Comparison of ENCODE assay signal across 8 mouse cellular contexts in genomic region chr2:130629080-130629838, GRCm38 (mm10). TPM values are rescaled to one million over a fixed set of nuclear protein-coding genes. Genes with fewer than 3 reads are reported as not detected.
DNase-seq lines count a peak whose midpoint lies in the region; ATAC-seq lines count a peak whose summit lies in the region.

No protein-coding gene starts in this region.

- peaks cover 28% of the 10 kb centered on the region; the same call in 1 of the 2 replicates for H3K36me3 ChIP-seq in kidney, embryonic 14.5 days (ENCODE audit: control insufficient read depth, insufficient read depth, low read length)
- H3K36me3 ChIP-seq in forebrain, embryonic 11.5 days (ENCODE audit: control insufficient read depth, insufficient read depth, low read length): peaks cover 4% of the 10 kb centered on the region; the same call in 1 of the 2 replicates
- peaks cover 34% of the 10 kb centered on the region for H3K36me3 ChIP-seq in liver, embryonic 13.5 days

- WGBS in kidney, embryonic 14.5 days: 2% methylated on average over 37 of the region's 37 CpGs
- 3% methylated on average over 37 of the region's 37 CpGs for WGBS in forebrain, embryonic 11.5 days
- under 1% methylated on average over 37 of the region's 37 CpGs for WGBS in liver, embryonic 13.5 days (ENCODE audit: insufficient replicate concordance)

- peak overlapping the region; percentile 94 for H3K4me3 ChIP-seq in kidney, embryonic 14.5 days (ENCODE audit: low read length)
- peak overlapping the region; percentile 99 for H3K4me3 ChIP-seq in forebrain, embryonic 11.5 days (ENCODE audit: low read depth, low read length)
- H3K4me3 ChIP-seq in liver, embryonic 13.5 days (replicated peaks): peak overlapping the region; percentile 74

- DNase-seq in kidney, postnatal 10 days: no peak
- DNase-seq in Muller cell, postnatal 12 days (ENCODE audit: inconsistent ontology term): peak; percentile 12
- DNase-seq in forebrain, embryonic 11.5 days (ENCODE audit: low spot score): no peak
- DNase-seq in liver, embryonic 13.5 days: no peak
- DNase-seq in embryo, embryonic 9.5 days (ENCODE audit: extremely low spot score): no peak
- no peak for DNase-seq in spleen, adult 12 weeks (ENCODE audit: low spot score)
- no peak for DNase-seq in thymus, adult 18-20 months

- H3K9me3 ChIP-seq in kidney, embryonic 14.5 days (ENCODE audit: control insufficient read depth, low read length): no peaks in the 10 kb centered on the region
- H3K9me3 ChIP-seq in forebrain, embryonic 11.5 days (ENCODE audit: control insufficient read depth, low read length): no peaks in the 10 kb centered on the region
- no peaks in the 10 kb centered on the region for H3K9me3 ChIP-seq in liver, embryonic 13.5 days (replicated peaks)

- H3K27me3 ChIP-seq in kidney, embryonic 14.5 days (ENCODE audit: control insufficient read depth, insufficient read depth, low read length): peaks cover 7% of the 10 kb centered on the region
- peaks cover 4% of the 10 kb centered on the region for H3K27me3 ChIP-seq in forebrain, embryonic 11.5 days (ENCODE audit: control insufficient read depth, insufficient read depth, low read length)
- H3K27me3 ChIP-seq in liver, embryonic 13.5 days: peaks cover 21% of the 10 kb centered on the region

- peak overlapping the region; percentile 63 for H3K27ac ChIP-seq in kidney, embryonic 14.5 days (ENCODE audit: low read depth, low read length)
- H3K27ac ChIP-seq in forebrain, embryonic 11.5 days (ENCODE audit: low read depth, low read length): peak overlapping the region; percentile 50; the same call in 1 of the 2 replicates
- peak overlapping the region; percentile 69 for H3K27ac ChIP-seq in liver, embryonic 13.5 days

- H3K9ac ChIP-seq in kidney, embryonic 14.5 days (ENCODE audit: low read depth, low read length): peak overlapping the region; percentile 91
- H3K9ac ChIP-seq in forebrain, embryonic 11.5 days (ENCODE audit: low read length): peak overlapping the region; percentile 92
- H3K9ac ChIP-seq in liver, embryonic 13.5 days: peak overlapping the region; percentile 85

- peaks cover 9% of the 10 kb centered on the region for H3K4me1 ChIP-seq in kidney, embryonic 14.5 days (ENCODE audit: control insufficient read depth, insufficient read depth, low read length)
- H3K4me1 ChIP-seq in forebrain, embryonic 11.5 days (replicated peaks; ENCODE audit: control insufficient read depth, insufficient read depth, low read length): peaks cover 13% of the 10 kb centered on the region; the same call in 1 of the 2 replicates
- H3K4me1 ChIP-seq in liver, embryonic 13.5 days (replicated peaks): peaks cover 19% of the 10 kb centered on the region

- ATAC-seq in kidney, embryonic 14.5 days (ENCODE audit: low FRiP score, low TSS enrichment): peak; percentile 60
- peak; percentile 17; the same call in 1 of the 2 replicates for ATAC-seq in forebrain, embryonic 11.5 days (replicated peaks; ENCODE audit: low FRiP score)
- peak; percentile 74 for ATAC-seq in liver, embryonic 13.5 days (ENCODE audit: low read depth)

- peak overlapping the region; percentile 51 for H3K4me2 ChIP-seq in kidney, embryonic 14.5 days (replicated peaks; ENCODE audit: low read depth, low read length)
- peak overlapping the region; percentile 81 for H3K4me2 ChIP-seq in forebrain, embryonic 11.5 days (ENCODE audit: low read depth, low read length, severe bottlenecking)
- H3K4me2 ChIP-seq in liver, embryonic 13.5 days: peak overlapping the region; percentile 87

RNA-seq across cellular contexts. Expression of gene Fastkd5, which starts 0.6 kb away (rescaled TPM):
- 9.8 and 22.5 TPM in 2 replicates for polyA plus RNA-seq in kidney, embryonic 14.5 days (2014; fragmentation: Nextera tagmentation; extraction: Ambion mirVana)
- polyA plus RNA-seq in forebrain, embryonic 11.5 days (2014; fragmentation: Nextera tagmentation; extraction: Ambion mirVana): 20.5 and 21.5 TPM in 2 replicates
- 12.0 and 16.8 TPM in 2 replicates for polyA plus RNA-seq in liver, embryonic 13.5 days (2015; fragmentation: Nextera tagmentation; extraction: Ambion mirVana)

RNA-seq across cellular contexts. Expression of gene Ubox5, which starts 0.6 kb away (rescaled TPM):
- polyA plus RNA-seq in kidney, embryonic 14.5 days (2014; fragmentation: Nextera tagmentation; extraction: Ambion mirVana): 13.0 and 16.2 TPM in 2 replicates
- polyA plus RNA-seq in forebrain, embryonic 11.5 days (2014; fragmentation: Nextera tagmentation; extraction: Ambion mirVana): 17.8 and 21.5 TPM in 2 replicates
- polyA plus RNA-seq in liver, embryonic 13.5 days (2015; fragmentation: Nextera tagmentation; extraction: Ambion mirVana): 6.2 and 6.5 TPM in 2 replicates

RNA-seq across cellular contexts. Expression of gene Lzts3, which starts 13.3 kb away (rescaled TPM):
- polyA plus RNA-seq in kidney, embryonic 14.5 days (2014; fragmentation: Nextera tagmentation; extraction: Ambion mirVana): 3.7 and 4.7 TPM in 2 replicates
- polyA plus RNA-seq in forebrain, embryonic 11.5 days (2014; fragmentation: Nextera tagmentation; extraction: Ambion mirVana): 1.6 and 1.7 TPM in 2 replicates
- 0.95 and 1.3 TPM in 2 replicates for polyA plus RNA-seq in liver, embryonic 13.5 days (2015; fragmentation: Nextera tagmentation; extraction: Ambion mirVana)

RNA-seq across cellular contexts. Expression of gene Ddrgk1, which starts 35.2 kb away (rescaled TPM):
- 53.5 and 55.2 TPM in 2 replicates for polyA plus RNA-seq in kidney, embryonic 14.5 days (2014; fragmentation: Nextera tagmentation; extraction: Ambion mirVana)
- 46.8 and 48.5 TPM in 2 replicates for polyA plus RNA-seq in forebrain, embryonic 11.5 days (2014; fragmentation: Nextera tagmentation; extraction: Ambion mirVana)
- 41.7 and 43.6 TPM in 2 replicates for polyA plus RNA-seq in liver, embryonic 13.5 days (2015; fragmentation: Nextera tagmentation; extraction: Ambion mirVana)

RNA-seq across cellular contexts. Expression of gene Itpa, which starts 38.2 kb away (rescaled TPM):
- polyA plus RNA-seq in kidney, embryonic 14.5 days (2014; fragmentation: Nextera tagmentation; extraction: Ambion mirVana): 120 and 121 TPM in 2 replicates
- 152 and 156 TPM in 2 replicates for polyA plus RNA-seq in forebrain, embryonic 11.5 days (2014; fragmentation: Nextera tagmentation; extraction: Ambion mirVana)
- 66.5 and 78.5 TPM in 2 replicates for polyA plus RNA-seq in liver, embryonic 13.5 days (2015; fragmentation: Nextera tagmentation; extraction: Ambion mirVana)

Comparison
In these comparisons a context has a peak if more than half of its experiments do, and no peak if none do; other contexts are left out.
1. ATAC-seq: peak in every context shown above with its lines; median percentile 74 in liver, embryonic 13.5 days; 60 in kidney, embryonic 14.5 days; 17 in forebrain, embryonic 11.5 days.